Mouse (Mus musculus) olfactory bulb, adult 2 months (tissue): ENCODE measurements around the gene Riok1.

Source experiments
- CTCF ChIP-seq: fragments of 200-500 bp; IDR thresholded peaks from 2 replicates; pipeline ENCODE4 v1.5.1; 2012; ENCODE audit warnings: low read depth, mild to moderate bottlenecking, low read length, moderate library complexity; ENCODE audit not compliant: insufficient read depth
- POLR2A ChIP-seq: fragments of 200-500 bp; IDR thresholded peaks from 2 replicates; pipeline ENCODE4 v1.6.1; 2012; ENCODE audit warnings: mild to moderate bottlenecking, low read depth, low read length, moderate library complexity; ENCODE audit not compliant: insufficient read depth

DNA sequence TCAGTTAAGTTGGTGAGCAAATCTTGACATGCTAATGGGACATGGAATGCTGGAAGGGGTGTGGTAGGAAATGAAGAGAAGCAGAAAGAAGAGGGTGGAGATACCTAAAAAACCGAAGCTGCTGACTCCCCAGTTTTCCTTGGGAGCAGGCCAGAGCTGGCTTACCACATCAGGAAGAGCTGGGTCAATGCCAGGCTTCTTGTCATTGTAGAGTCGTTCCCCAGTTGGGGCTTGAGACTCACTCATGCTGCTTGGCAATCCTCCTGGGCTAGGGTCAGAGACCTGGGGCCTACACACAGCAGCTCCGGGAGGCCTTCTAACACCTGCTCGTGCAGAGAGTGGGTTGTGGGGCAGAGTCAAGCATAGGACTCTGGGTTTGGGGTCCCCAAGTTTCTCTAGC is 34.1 kb downstream of the Riok1 start:
- TF ChIP-seq CTCF (no peak), POLR2A (no peak)
